Mouse (Mus musculus) ES-Bruce4 (cell line): Measurements from ENCODE around the gene Olfr275. TPM values are rescaled to one million over a fixed set of nuclear protein-coding genes. Genes with fewer than 3 reads are reported as not detected.
"Not testable (repeated sequence)": the region's sequence is repeated elsewhere in the genome, so short reads cannot be mapped to it uniquely, and the experiment has no call there.

ENCODE experiments used
- H3K27ac ChIP-seq: 2 replicates; pipeline ENCODE4 v1.5.1; 2012; ENCODE audit warnings: low read length, inconsistent platforms; ENCODE audit not compliant: insufficient read depth
- H3K27me3 ChIP-seq: 2 replicates; pipeline ENCODE4 v1.6.1; 2012; ENCODE audit warnings: mild to moderate bottlenecking, low read length, inconsistent platforms; ENCODE audit not compliant: control insufficient read depth, poor library complexity, insufficient read depth, severe bottlenecking
- H3K36me3 ChIP-seq: 2 replicates; pipeline ENCODE4 v1.6.1; 2012; ENCODE audit warnings: inconsistent platforms, mild to moderate bottlenecking, low read length, moderate library complexity; ENCODE audit not compliant: control insufficient read depth, poor library complexity, insufficient read depth, severe bottlenecking
- H3K4me1 ChIP-seq: one replicate; pipeline ENCODE4 v1.8.1; 2011; ENCODE audit warnings: low read length; ENCODE audit not compliant: control insufficient read depth, insufficient read depth
- H3K4me3 ChIP-seq: 2 replicates; pipeline ENCODE4 v1.5.1; 2011; ENCODE audit warnings: low read depth, mild to moderate bottlenecking, low read length
- H3K9ac ChIP-seq: 2 replicates; pipeline ENCODE4 v1.6.1; 2012; ENCODE audit warnings: low read depth, mild to moderate bottlenecking, inconsistent platforms; ENCODE audit not compliant: poor library complexity, severe bottlenecking
- H3K9me3 ChIP-seq: replicated peaks from 2 replicates; pipeline ENCODE4 v1.6.1; 2012; ENCODE audit warnings: mild to moderate bottlenecking, low read length, inconsistent platforms; ENCODE audit not compliant: control insufficient read depth, poor library complexity, insufficient read depth, severe bottlenecking
- CTCF ChIP-seq: IDR thresholded peaks from one replicate; pipeline ENCODE4 v1.8.1; 2011; ENCODE audit warnings: low read depth, low read length
- EP300 ChIP-seq: IDR thresholded peaks from 2 replicates; pipeline ENCODE4 v1.6.1; 2011; ENCODE audit warnings: low read depth, low read length; ENCODE audit not compliant: insufficient read depth
- POLR2A ChIP-seq: IDR thresholded peaks from one replicate; pipeline ENCODE4 v1.8.1; 2011; ENCODE audit warnings: low read length; ENCODE audit not compliant: insufficient read depth
- polyA plus RNA-seq: library from polyadenylated mRNA; stranded (reverse); fragments of >200 nt; gene quantifications from 2 replicates; pipeline ENCODE4 v1.2.4, GENCODE M21; 2011; ENCODE audit warnings: low read depth; ENCODE audit not compliant: missing spikeins, insufficient read depth, insufficient read length

Olfr275 gene
- polyA plus RNA-seq, 1 experiment = not detected

DNA sequence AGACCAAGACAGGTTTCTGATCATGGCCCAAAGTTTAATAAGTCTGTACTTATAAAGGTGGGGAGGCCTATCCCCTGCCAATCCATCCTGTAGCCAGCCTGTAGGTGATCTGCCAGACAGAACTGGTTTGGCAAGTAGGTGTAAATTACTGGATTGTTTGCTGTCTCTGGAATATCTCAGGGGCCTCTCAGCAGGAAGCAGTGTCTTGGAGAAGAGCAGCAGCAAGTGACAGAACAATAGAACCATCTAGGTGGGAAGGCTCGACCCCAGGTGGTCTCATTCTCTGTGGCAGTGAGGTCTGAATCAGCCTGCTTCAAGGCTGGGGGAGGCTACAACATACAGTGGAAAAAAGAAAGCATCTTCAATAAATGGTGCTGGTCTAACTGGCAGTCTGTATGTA lies 31.0 kb downstream of the Olfr275 start:
- H3K9ac ChIP-seq, H3K4me3 ChIP-seq, H3K27me3 ChIP-seq, H3K9me3 ChIP-seq, H3K4me1 ChIP-seq, H3K36me3 ChIP-seq, H3K27ac ChIP-seq: not testable (repeated sequence)
- 0 out of 2 replicates have a peak, but pooled peaks have one; percentile 17 for TF ChIP-seq EP300

DNA sequence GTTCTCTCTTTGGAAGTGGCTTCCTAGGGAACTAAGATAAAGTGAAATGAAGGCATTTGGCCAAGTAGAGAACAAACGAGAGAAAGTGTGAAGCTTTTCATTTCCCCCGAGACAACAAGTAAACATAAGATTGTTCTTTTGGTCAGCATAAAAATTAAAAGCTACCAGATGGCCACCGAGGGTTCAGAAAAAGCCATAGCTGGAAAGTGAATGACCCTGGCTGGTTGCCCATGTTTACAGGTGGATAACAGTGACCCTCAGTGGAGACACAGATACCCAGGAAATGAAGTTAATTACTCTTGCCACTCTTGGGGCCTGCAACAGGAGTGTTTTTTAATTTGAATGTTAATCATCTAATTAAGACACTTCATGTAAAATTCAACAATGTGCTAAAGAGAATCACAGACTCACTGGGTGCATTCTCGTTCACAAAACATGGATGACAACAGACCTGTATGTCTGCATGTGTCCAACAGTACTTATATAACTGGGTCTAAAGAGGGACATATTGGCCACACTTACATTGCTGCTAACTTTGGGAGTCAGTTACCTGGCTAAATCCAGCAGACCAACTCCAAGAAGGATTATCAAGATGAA lies 34.7 kb downstream of the Olfr275 start:
- Histone ChIP-seq H3K4me1 (no peaks in the 10 kb centered on the region), H3K9ac (no peak overlapping the region), H3K27me3 (no peaks in the 10 kb centered on the region; the same call in 1 of the 2 replicates), H3K36me3 (no peaks in the 10 kb centered on the region), H3K4me3 (no peak overlapping the region), H3K27ac (no peak overlapping the region), H3K9me3 (no peaks in the 10 kb centered on the region)
- TF ChIP-seq POLR2A (no peak), EP300 (no peak), CTCF (no peak)

DNA sequence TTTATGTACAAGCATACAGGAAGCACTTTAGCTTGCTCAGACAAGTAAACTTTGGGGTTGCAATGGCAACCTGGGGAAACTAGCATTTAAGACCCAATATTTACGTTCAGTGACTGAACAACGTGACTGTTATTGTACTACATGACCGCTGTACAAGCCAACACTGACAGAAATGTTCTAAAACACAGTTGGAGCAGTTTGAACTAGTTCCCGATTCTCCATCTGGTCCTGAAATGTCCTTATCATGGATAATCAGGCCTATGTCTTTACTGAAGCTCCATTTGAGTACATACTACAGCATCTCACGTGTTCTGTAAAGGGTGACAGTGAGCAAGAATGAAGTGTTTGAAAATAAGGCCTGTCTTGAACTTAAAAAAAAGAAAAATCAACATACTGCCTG lies 35.3 kb downstream of the Olfr275 start:
- no peak overlapping the region for H3K4me3 ChIP-seq
- no peaks in the 10 kb centered on the region for H3K4me1 ChIP-seq
- no peaks in the 10 kb centered on the region; the same call in 1 of the 2 replicates for H3K27me3 ChIP-seq
- TF ChIP-seq POLR2A (no peak), EP300 (no peak), CTCF (no peak)
- no peaks in the 10 kb centered on the region for H3K9me3 ChIP-seq
- no peaks in the 10 kb centered on the region for H3K36me3 ChIP-seq
- H3K27ac ChIP-seq = no peak overlapping the region
- H3K9ac ChIP-seq = no peak overlapping the region

DNA sequence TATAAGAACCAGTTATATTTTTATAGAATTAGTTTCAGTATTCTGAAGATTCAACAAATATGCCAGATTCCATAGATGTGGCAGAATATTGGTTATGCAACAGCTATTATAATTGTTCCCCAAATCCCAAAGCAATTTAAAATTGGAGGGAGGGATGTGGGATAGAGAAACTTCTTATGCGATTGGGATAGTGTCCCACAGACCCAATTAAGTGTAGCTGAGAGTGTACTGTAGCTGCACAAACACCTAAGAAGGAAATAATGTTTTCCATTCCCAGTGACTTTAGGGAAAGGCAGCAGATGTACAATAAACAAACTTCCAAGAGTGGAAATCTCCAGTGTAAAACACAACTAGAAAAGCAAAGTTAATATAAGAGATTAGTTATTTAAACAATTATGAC lies 44.7 kb downstream of the Olfr275 start, which contains the start of gene Olfr273:
TSS of gene Olfr273 (minus strand) at position 101 of the 400 bp plus-strand sequence.
- no peak within 1 kb of the TSS for H3K4me3 ChIP-seq
- H3K4me1 ChIP-seq = no peaks in the 10 kb centered on the region
- H3K27ac ChIP-seq = no peak within 1 kb of the TSS
- H3K36me3 ChIP-seq = no peaks in the 10 kb centered on the region
- H3K9ac ChIP-seq = no peak within 1 kb of the TSS
- H3K9me3 ChIP-seq = no peaks in the 10 kb centered on the region
- no peak for TF ChIP-seq POLR2A
- H3K27me3 ChIP-seq = no peaks in the 10 kb centered on the region

DNA sequence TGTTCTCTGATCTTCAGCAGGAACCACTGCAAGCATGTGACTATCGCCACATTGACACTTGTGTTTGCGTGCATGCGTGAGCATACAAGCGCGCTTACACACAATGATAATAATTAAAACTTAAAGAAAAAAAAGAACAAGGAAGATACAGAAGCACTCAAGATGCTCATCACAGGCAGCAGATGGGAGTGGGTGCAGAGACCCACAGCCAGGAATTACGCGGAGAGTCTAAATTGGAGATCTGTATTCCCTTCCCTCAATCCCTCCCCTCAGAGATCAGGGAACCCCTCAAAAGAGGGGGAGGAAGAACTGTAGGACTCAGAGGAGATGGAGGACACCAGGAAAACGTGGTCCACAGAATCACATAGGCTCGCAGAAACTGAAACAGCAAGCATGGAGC lies 49.8 kb downstream of the Olfr275 start:
- Histone ChIP-seq H3K36me3 (no peaks in the 10 kb centered on the region), H3K4me1 (no peaks in the 10 kb centered on the region), H3K9me3 (no peaks in the 10 kb centered on the region), H3K27ac (no peak overlapping the region), H3K27me3 (no peaks in the 10 kb centered on the region), H3K9ac (no peak overlapping the region), H3K4me3 (no peak overlapping the region)
- TF ChIP-seq POLR2A (no peak), EP300 (no peak), CTCF (no peak)

Other genes starting within 250 kb of the Olfr275 start
- not detected in 2 replicates for gene Toporsl, start 218.3 kb upstream of the Olfr275 start, polyA plus RNA-seq
- gene Olfr273, start 44.6 kb downstream of the Olfr275 start, polyA plus RNA-seq = not detected in 2 replicates
- not detected in 2 replicates for gene Olfr272, start 104.6 kb downstream of the Olfr275 start, polyA plus RNA-seq
- not detected in 2 replicates for gene Olfr270, start 149.9 kb downstream of the Olfr275 start, polyA plus RNA-seq
- not detected in 2 replicates for gene Nipsnap3a, start 174.7 kb downstream of the Olfr275 start, polyA plus RNA-seq
- gene Nipsnap3b, start 197.3 kb downstream of the Olfr275 start, polyA plus RNA-seq = 46.5 and 57.2 TPM in 2 replicates